In the genomic region with DNA sequence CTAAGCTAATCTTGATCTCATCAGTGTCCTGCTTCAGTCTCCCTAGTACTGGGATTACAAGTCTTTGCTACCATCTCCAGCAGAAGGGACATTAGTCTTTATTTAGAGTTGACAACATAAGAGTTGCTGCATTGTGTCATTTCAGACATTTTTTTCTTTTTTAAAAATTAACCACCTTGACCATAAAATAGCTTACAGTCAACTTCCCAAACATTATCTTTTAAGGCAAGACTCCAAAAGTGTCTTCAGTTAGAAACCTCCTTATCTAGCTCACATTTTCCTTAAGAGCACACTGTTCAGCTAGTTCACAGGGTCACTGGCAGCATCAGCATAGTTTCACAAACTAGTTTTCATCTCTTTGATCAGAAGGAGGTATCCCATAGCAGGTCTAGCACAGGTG, we compare ENCODE assay signal across 16 mouse cellular contexts.
"Had no signal": no experiment of that assay in that cellular context is flagged by ENCODE, and none has a peak within 500 bp of the region (broad histone marks: within the 10 kb centered on the region; RNA-seq: fewer than 3 reads in every experiment).

No protein-coding gene starts in this region.

- H3K27me3 ChIP-seq: neural tube, embryonic 12.5 days; neural tube, embryonic 13.5 days; neural tube, embryonic 15.5 days; stomach, embryonic 15.5 days had no signal

- H3K36me3 ChIP-seq: neural tube, embryonic 12.5 days; neural tube, embryonic 13.5 days; neural tube, embryonic 15.5 days; stomach, embryonic 15.5 days had no signal

- H3K4me3 ChIP-seq: neural tube, embryonic 12.5 days; neural tube, embryonic 13.5 days; neural tube, embryonic 15.5 days; stomach, embryonic 15.5 days had no signal

- H3K4me1 ChIP-seq: neural tube, embryonic 12.5 days; neural tube, embryonic 13.5 days; neural tube, embryonic 15.5 days; stomach, embryonic 15.5 days had no signal

- H3K9me3 ChIP-seq: neural tube, embryonic 12.5 days; neural tube, embryonic 13.5 days; neural tube, embryonic 15.5 days; stomach, embryonic 15.5 days had no signal

- H3K9ac ChIP-seq: neural tube, embryonic 12.5 days; neural tube, embryonic 13.5 days; neural tube, embryonic 15.5 days; stomach, embryonic 15.5 days had no signal

- DNase-seq: retina, postnatal 1 day; right cerebral cortex, postnatal 14 days; right cerebral cortex, postnatal 25 days; right cerebral cortex, postnatal 4 days; spleen, adult 18-20 months; thymus, adult 18-20 months; thymus, adult 2 months; thymus, postnatal 14 days; thymus, postnatal 25 days; thymus, postnatal 36 days; thymus, postnatal 4 days had no signal

- H3K27ac ChIP-seq: neural tube, embryonic 12.5 days; neural tube, embryonic 13.5 days; neural tube, embryonic 15.5 days; stomach, embryonic 15.5 days; stomach, postnatal 0 days had no signal
